Mouse (Mus musculus) stomach, embryonic 16.5 days (tissue): Measurements from ENCODE around the gene Hhat. TPM values are rescaled to one million over a fixed set of nuclear protein-coding genes. Genes with fewer than 3 reads are reported as not detected.

ENCODE experiments used
- ATAC-seq: fragments of 200-750 bp; cut with Nextera tagmentation; 2 replicates; pipeline ENCODE4 v1.8.0; 2017; ENCODE audit warnings: moderate number of reproducible peaks, moderate TSS enrichment; ENCODE audit not compliant: insufficient read depth, low FRiP score
- H3K27ac ChIP-seq: fragments of 300-500 bp; sonication (generic); 2 replicates; pipeline ENCODE4 v1.5.1; 2014; ENCODE audit warnings: low read length
- H3K27me3 ChIP-seq: fragments of 300-500 bp; sonication (generic); 2 replicates; pipeline ENCODE4 v1.6.1; 2014; ENCODE audit warnings: low read length, control low read depth, mixed read lengths; ENCODE audit not compliant: control insufficient read depth, insufficient read depth
- H3K36me3 ChIP-seq: fragments of 300-500 bp; sonication (generic); 2 replicates; pipeline ENCODE4 v1.6.1; 2014; ENCODE audit warnings: low read length; ENCODE audit not compliant: control insufficient read depth, insufficient read depth
- H3K4me1 ChIP-seq: fragments of 300-500 bp; sonication (generic); 2 replicates; pipeline ENCODE4 v1.6.1; 2014; ENCODE audit warnings: low read length, control low read depth, mixed read lengths; ENCODE audit not compliant: control insufficient read depth, insufficient read depth
- H3K4me2 ChIP-seq: fragments of 300-500 bp; sonication (generic); 2 replicates; pipeline ENCODE4 v1.6.1; 2014; ENCODE audit warnings: low read depth, low read length, mixed read lengths
- H3K4me3 ChIP-seq: fragments of 300-500 bp; sonication (generic); replicated peaks from 2 replicates; pipeline ENCODE4 v1.5.1; 2014; ENCODE audit warnings: mild to moderate bottlenecking, low read length
- H3K9ac ChIP-seq: fragments of 300-500 bp; sonication (generic); 2 replicates; pipeline ENCODE4 v1.6.1; 2014; ENCODE audit warnings: low read length
- H3K9me3 ChIP-seq: fragments of 300-500 bp; sonication (generic); replicated peaks from 2 replicates; pipeline ENCODE4 v1.6.1; 2016; ENCODE audit warnings: low read length, control low read depth; ENCODE audit not compliant: control insufficient read depth
- WGBS: fragments of 180-500 bp; shearing (Covaris S2); extraction: QIAGEN DNeasy Blood & Tissue Kit; methylation state at CpG from one replicate; pipeline ENCODE4 v1.1.7; 2014; 5-methylcytosine and 5-hydroxymethylcytosine counted together
- polyA plus RNA-seq: library from polyadenylated mRNA; unstranded; fragments of >200 nt; fragmentation: Nextera tagmentation; extraction: Ambion mirVana; gene quantifications from 2 replicates; pipeline ENCODE4 v1.2.1, GENCODE M21; 2015

Hhat gene
- polyA plus RNA-seq, 1 experiment from 2014 or later = 8.9 TPM

DNA sequence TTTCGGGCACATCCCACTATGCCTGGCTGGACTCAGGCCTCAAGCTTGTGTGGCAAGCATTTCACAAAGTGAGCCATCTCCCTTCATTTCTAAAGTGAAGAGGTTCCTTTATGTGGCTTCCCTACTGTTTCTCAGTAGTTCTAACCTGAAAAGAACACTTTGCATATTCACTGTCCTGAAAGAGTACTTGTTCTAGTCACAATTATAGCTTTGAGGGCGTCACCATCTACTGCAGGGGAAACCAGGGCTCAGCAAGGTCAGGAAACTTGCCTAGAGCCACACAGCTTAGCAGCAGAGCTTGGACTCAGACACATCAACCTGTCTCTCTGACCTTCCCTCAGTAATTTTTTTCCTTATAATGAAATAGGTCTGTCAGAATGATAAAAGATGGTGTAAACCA, 6.5 kb downstream of the Hhat start:
- Histone ChIP-seq H3K4me1 (peaks cover 5% of the 10 kb centered on the region; the same call in 1 of the 2 replicates), H3K36me3 (no peaks in the 10 kb centered on the region), H3K27me3 (no peaks in the 10 kb centered on the region), H3K4me2 (no peak overlapping the region), H3K27ac (no peak overlapping the region), H3K9ac (no peak overlapping the region), H3K4me3 (no peak overlapping the region), H3K9me3 (no peaks in the 10 kb centered on the region)
- ATAC-seq = no peak
- 69% methylated on average over 2 of the region's 2 CpGs for WGBS

GRCm38 (mm10) chr1:192762946-192763933, 7.8 kb downstream of the Hhat start:
- 52% methylated on average over 7 of the region's 7 CpGs for WGBS

DNA sequence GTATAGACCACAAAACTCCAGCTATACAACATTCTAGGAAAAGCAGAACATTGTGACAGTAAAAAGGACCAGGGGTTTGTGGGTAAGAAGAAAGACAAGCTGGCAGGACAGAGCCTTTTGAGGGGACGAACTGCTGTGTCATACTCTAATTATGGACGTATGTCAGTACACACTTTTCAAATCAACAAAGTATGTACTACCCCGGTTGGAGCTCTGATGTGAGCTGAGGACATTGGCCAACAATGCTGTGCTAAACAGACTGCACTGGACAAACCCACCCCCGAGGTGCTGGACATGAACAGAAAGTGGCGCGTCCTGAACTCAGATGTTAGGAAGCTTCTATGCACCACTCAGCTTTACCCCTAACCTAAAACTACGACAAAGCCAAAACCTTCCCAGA, 14.3 kb downstream of the Hhat start:
- Histone ChIP-seq H3K27ac (no peak overlapping the region), H3K4me3 (no peak overlapping the region), H3K27me3 (no peaks in the 10 kb centered on the region), H3K36me3 (no peaks in the 10 kb centered on the region), H3K9me3 (no peaks in the 10 kb centered on the region), H3K4me1 (peaks cover 9% of the 10 kb centered on the region; the same call in 1 of the 2 replicates), H3K9ac (no peak overlapping the region), H3K4me2 (no peak overlapping the region)
- 84% methylated on average over 7 of the region's 7 CpGs for WGBS
- no peak for ATAC-seq

More at GRCm38 (mm10) chr1:192762946-192763933, 7.8 kb downstream of the Hhat start:
- no peaks in the 10 kb centered on the region for H3K36me3 ChIP-seq
- ATAC-seq = peak; percentile 53; the same call in 1 of the 2 replicates
- no peak overlapping the region for H3K27ac ChIP-seq
- no peaks in the 10 kb centered on the region for H3K27me3 ChIP-seq
- no peak overlapping the region for H3K4me3 ChIP-seq
- H3K9ac ChIP-seq = no peak overlapping the region
- peaks cover 5% of the 10 kb centered on the region; the same call in 1 of the 2 replicates for H3K4me1 ChIP-seq
- no peak overlapping the region for H3K4me2 ChIP-seq
- H3K9me3 ChIP-seq = no peaks in the 10 kb centered on the region

- H3K4me1 ChIP-seq = peaks cover 9% of the 10 kb centered on the region; the same call in 1 of the 2 replicates
- no peak overlapping the region for H3K27ac ChIP-seq
- H3K4me3 ChIP-seq = no peak overlapping the region
- no peak for ATAC-seq
- no peaks in the 10 kb centered on the region for H3K36me3 ChIP-seq
- 66% methylated on average over 13 of the region's 13 CpGs for WGBS
- H3K27me3 ChIP-seq = no peaks in the 10 kb centered on the region
- H3K9me3 ChIP-seq = no peaks in the 10 kb centered on the region
- no peak overlapping the region for H3K4me2 ChIP-seq
- no peak overlapping the region for H3K9ac ChIP-seq
These were observed 15.1 kb downstream of the Hhat start for GRCm38 (mm10) chr1:192755685-192756606.

GRCm38 (mm10) chr1:192755246-192755645, 15.8 kb downstream of the Hhat start:
- Histone ChIP-seq H3K9ac (no peak overlapping the region), H3K27me3 (no peaks in the 10 kb centered on the region), H3K4me2 (no peak overlapping the region), H3K36me3 (no peaks in the 10 kb centered on the region), H3K9me3 (no peaks in the 10 kb centered on the region), H3K4me3 (no peak overlapping the region), H3K4me1 (peaks cover 9% of the 10 kb centered on the region; the same call in 1 of the 2 replicates), H3K27ac (no peak overlapping the region)
- 84% methylated on average over 13 of the region's 13 CpGs for WGBS
- no peak for ATAC-seq

GRCm38 (mm10) chr1:192754268-192754667, 16.8 kb downstream of the Hhat start:
- H3K4me1 ChIP-seq = peaks cover 9% of the 10 kb centered on the region; the same call in 1 of the 2 replicates
- no peaks in the 10 kb centered on the region for H3K36me3 ChIP-seq
- H3K27ac ChIP-seq = no peak overlapping the region
- no peak for ATAC-seq
- H3K4me3 ChIP-seq = no peak overlapping the region
- no peak overlapping the region for H3K9ac ChIP-seq
- no peaks in the 10 kb centered on the region for H3K27me3 ChIP-seq
- no peak overlapping the region for H3K4me2 ChIP-seq
- 76% methylated on average over 4 of the region's 4 CpGs for WGBS
- H3K9me3 ChIP-seq = no peaks in the 10 kb centered on the region

- Histone ChIP-seq H3K4me1 (peaks cover 9% of the 10 kb centered on the region; the same call in 1 of the 2 replicates), H3K36me3 (no peaks in the 10 kb centered on the region), H3K27me3 (no peaks in the 10 kb centered on the region), H3K4me2 (peak overlapping the region; percentile 38), H3K4me3 (peak overlapping the region; percentile 13; the same call in 1 of the 2 replicates), H3K9ac (peak overlapping the region; percentile 36; the same call in 1 of the 2 replicates), H3K9me3 (no peaks in the 10 kb centered on the region), H3K27ac (peak overlapping the region; percentile 35; the same call in 1 of the 2 replicates)
- ATAC-seq = no peak
- WGBS = 24% methylated on average over 8 of the region's 8 CpGs
These were observed 18.1 kb downstream of the Hhat start for GRCm38 (mm10) chr1:192752659-192753601.

GRCm38 (mm10) chr1:192750042-192750437, 21.0 kb downstream of the Hhat start:
- no peak overlapping the region for H3K27ac ChIP-seq
- no peak overlapping the region for H3K4me3 ChIP-seq
- H3K4me1 ChIP-seq = peaks cover 9% of the 10 kb centered on the region; the same call in 1 of the 2 replicates
- H3K27me3 ChIP-seq = no peaks in the 10 kb centered on the region
- WGBS = 67% methylated on average over 4 of the region's 4 CpGs
- no peak overlapping the region for H3K4me2 ChIP-seq
- H3K9ac ChIP-seq = no peak overlapping the region
- no peaks in the 10 kb centered on the region for H3K36me3 ChIP-seq
- no peaks in the 10 kb centered on the region for H3K9me3 ChIP-seq
- no peak for ATAC-seq
